Mouse (Mus musculus): ENCODE results near the gene Smco4. TPM values are rescaled to one million over a fixed set of nuclear protein-coding genes. Genes with fewer than 3 reads are reported as not detected.

The Smco4 gene
- polyA plus RNA-seq, 1 experiment: 15.2 TPM

DNA sequence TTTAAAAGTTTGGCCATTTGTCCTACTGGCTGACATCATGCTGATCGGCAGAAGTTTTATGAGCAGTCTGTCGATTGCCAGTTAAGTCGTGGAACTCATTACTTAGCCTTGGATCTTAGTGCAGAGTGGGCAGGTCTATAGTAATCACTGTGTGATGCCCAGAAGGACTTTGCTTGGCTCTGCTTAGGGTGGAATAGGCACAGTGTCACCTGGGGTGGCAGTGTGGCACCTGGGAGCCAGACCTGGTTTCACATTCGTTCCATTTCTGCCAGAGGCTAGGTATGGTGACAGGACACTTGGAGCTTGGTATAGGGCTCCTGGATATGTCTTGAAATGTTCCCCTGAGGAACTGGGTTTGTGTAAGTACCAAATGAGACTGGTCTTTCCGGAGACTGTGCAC, 6.8 kb downstream of the Smco4 start:
- TF ChIP-seq CTCF (IDR thresholded peaks at IDR 0.05; ENCODE audit: extremely low read depth, insufficient read length, insufficient replicate concordance, low read depth, low read length) (no peak), POLR2A (IDR thresholded peaks at IDR 0.05; ENCODE audit: low read depth, low read length) (no peak)
- H3K36me3 ChIP-seq (ENCODE audit: control insufficient read depth, insufficient read depth, low read length): no peaks in the 10 kb centered on the region
- 37% methylated on average over 5 of the region's 5 CpGs for WGBS
- H3K27me3 ChIP-seq (ENCODE audit: control insufficient read depth, insufficient read depth, low read length): no peaks in the 10 kb centered on the region
- peaks cover 20% of the 10 kb centered on the region for H3K4me1 ChIP-seq (ENCODE audit: control insufficient read depth, insufficient read depth, insufficient read length, low read length)
- H3K4me3 ChIP-seq (ENCODE audit: low read depth, low read length): no peak overlapping the region
- H3K27ac ChIP-seq (ENCODE audit: insufficient read depth, low read depth, low read length): no peak overlapping the region

DNA sequence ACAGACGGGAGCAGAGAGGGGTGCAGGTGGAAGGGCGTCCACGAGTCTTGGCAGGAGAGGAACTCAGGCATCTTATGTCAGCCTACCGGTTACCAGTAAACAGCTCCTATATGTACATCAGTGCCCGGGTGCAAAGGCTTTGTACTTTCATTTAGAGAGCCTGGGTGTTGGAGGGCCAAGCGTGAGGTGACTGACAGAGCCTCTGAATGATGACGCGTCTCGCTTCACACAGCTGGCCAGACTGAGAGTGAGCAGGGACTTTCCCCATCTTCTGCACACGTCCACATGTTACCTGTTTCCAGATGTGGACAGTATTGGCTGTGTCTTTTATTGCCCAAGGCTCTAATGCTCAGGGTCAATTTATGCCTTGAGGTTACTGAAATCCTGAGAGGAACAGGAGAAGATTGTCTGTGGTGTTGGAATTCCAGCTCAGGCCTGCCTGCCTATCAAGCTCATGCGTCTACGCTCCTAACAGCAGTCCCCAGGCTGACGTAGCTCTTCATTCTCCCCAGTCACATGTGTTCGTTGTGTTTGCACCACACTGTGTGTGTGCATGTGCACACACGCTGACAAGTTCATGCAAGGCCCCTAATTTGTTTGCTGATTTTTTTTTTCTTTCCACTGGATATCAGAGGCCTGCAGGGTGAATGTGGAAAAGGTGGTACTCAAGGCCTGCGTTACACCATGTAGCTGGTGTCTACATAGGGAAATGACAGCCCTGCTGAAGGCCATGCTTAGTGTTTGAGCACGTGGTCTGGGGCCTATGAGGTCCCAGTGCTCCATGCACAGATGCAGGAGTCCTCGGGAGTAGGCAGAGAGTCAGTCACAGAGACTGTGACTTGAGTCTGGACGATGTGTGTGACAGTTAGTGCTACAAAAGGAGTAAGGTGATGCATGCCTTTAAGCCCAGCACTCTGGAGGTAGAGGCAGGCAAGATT, 8.4 kb downstream of the Smco4 start:
- Histone ChIP-seq H3K36me3 (ENCODE audit: control insufficient read depth, insufficient read depth, low read length) (no peaks in the 10 kb centered on the region), H3K4me3 (ENCODE audit: low read depth, low read length) (no peak overlapping the region), H3K27ac (ENCODE audit: insufficient read depth, low read depth, low read length) (no peak overlapping the region), H3K27me3 (ENCODE audit: control insufficient read depth, insufficient read depth, low read length) (no peaks in the 10 kb centered on the region), H3K4me1 (ENCODE audit: control insufficient read depth, insufficient read depth, insufficient read length, low read length) (peaks cover 28% of the 10 kb centered on the region)
- TF ChIP-seq POLR2A (IDR thresholded peaks at IDR 0.05; ENCODE audit: low read depth, low read length): no peak
- TF ChIP-seq CTCF (IDR thresholded peaks at IDR 0.05; ENCODE audit: extremely low read depth, insufficient read length, insufficient replicate concordance, low read depth, low read length): no peak
- 76% methylated on average over 19 of the region's 19 CpGs for WGBS

DNA sequence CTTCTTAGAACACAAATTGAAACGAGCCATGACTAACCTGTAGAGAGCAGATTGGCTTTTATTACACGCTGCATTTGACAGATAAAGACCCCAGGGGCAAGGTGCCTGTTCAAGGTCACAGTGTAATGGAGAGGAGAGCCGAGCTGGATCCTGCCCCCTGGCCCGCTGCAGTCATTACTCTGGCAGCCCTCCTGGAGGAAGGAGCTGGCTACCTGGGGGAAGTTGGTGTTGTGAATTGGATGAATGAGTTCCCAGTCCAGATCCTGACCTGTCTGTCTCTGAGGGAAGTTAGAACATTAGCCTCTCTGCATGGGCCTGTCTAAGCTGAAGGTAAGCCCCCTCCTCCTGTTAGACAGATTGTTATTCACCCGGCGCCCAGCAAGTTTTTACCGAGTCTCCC, 9.2 kb downstream of the Smco4 start:
- TF ChIP-seq CTCF (IDR thresholded peaks at IDR 0.05; ENCODE audit: extremely low read depth, insufficient read length, insufficient replicate concordance, low read depth, low read length): no peak
- H3K27ac ChIP-seq (ENCODE audit: insufficient read depth, low read depth, low read length): no peak overlapping the region
- WGBS: 64% methylated on average over 7 of the region's 7 CpGs
- no peak overlapping the region for H3K4me3 ChIP-seq (ENCODE audit: low read depth, low read length)
- H3K27me3 ChIP-seq (ENCODE audit: control insufficient read depth, insufficient read depth, low read length): no peaks in the 10 kb centered on the region
- peaks cover 36% of the 10 kb centered on the region for H3K4me1 ChIP-seq (ENCODE audit: control insufficient read depth, insufficient read depth, insufficient read length, low read length)
- no peaks in the 10 kb centered on the region for H3K36me3 ChIP-seq (ENCODE audit: control insufficient read depth, insufficient read depth, low read length)

DNA sequence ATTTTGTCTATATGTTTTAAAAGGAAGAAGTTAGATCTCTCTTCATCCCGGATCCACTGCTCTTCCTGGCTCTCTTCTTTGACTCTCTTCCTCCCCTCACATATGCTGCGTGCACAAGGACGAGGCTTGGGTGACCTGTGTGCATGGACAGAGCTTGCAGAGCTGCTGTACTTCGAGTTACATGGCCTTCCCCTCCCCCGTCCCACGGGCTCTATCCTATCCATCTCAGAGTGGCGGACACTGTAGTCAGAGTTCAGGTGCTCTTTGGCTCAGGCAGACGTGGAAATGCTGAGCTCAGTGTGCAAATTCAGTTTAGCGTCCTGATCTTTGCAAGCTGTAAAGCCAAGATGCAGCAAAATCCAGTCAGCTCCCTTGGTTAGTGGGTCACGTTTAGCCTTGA, 10.1 kb downstream of the Smco4 start:
- Histone ChIP-seq H3K4me1 (ENCODE audit: control insufficient read depth, insufficient read depth, insufficient read length, low read length) (peaks cover 43% of the 10 kb centered on the region), H3K4me3 (ENCODE audit: low read depth, low read length) (no peak overlapping the region), H3K36me3 (ENCODE audit: control insufficient read depth, insufficient read depth, low read length) (no peaks in the 10 kb centered on the region), H3K27me3 (ENCODE audit: control insufficient read depth, insufficient read depth, low read length) (no peaks in the 10 kb centered on the region), H3K27ac (ENCODE audit: insufficient read depth, low read depth, low read length) (no peak overlapping the region)
- TF ChIP-seq POLR2A (IDR thresholded peaks at IDR 0.05; ENCODE audit: low read depth, low read length) (no peak), CTCF (IDR thresholded peaks at IDR 0.05; ENCODE audit: extremely low read depth, insufficient read length, insufficient replicate concordance, low read depth, low read length) (no peak)
- WGBS: 77% methylated on average over 10 of the region's 10 CpGs

DNA sequence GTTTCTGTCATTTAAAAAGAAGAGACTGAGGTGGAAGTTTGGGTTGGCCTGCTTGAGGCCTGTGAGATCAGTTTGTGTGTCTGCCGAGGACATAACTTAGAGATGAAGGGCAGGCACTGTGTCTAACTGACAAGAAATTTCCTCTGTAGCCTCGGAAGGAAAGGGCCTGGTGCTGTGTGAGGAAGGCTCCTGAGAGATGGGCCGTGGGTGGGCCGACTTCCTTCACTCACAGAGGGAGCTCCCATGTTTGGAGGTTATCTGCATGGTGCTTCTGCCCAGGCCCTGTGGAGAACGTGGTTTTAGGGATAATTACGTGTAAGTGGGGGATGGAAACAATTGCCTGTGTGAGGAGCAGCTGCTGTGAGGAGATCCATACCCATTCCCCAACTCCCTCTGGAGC, 10.6 kb downstream of the Smco4 start:
- TF ChIP-seq CTCF (IDR thresholded peaks at IDR 0.05; ENCODE audit: extremely low read depth, insufficient read length, insufficient replicate concordance, low read depth, low read length) (no peak), POLR2A (IDR thresholded peaks at IDR 0.05; ENCODE audit: low read depth, low read length) (no peak)
- WGBS: 56% methylated on average over 6 of the region's 6 CpGs
- no peak overlapping the region for H3K4me3 ChIP-seq (ENCODE audit: low read depth, low read length)

DNA sequence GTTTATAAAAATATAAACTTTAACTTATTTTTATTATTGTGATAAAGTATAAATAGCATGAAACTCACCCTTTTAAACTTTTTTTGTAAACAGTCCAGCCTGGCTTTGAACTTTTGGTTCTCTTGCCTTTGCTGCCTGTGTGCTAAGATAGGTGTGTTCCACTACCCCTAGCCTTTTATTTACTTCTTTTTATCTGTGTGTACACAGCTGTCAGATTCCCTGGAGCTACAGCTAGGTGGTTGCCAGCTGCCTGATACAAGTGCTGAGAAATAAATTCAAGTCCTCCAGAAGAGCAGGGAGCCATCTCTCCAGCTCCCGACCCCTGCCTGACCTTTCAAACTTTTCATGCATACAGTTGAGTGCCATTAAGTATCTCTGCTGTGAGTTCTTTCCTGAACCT, 12.1 kb downstream of the Smco4 start:
- peak overlapping the region; percentile 74 for H3K27ac ChIP-seq (ENCODE audit: insufficient read depth, low read depth, low read length)
- 13% methylated on average over 1 of the region's 1 CpGs for WGBS
- H3K36me3 ChIP-seq (ENCODE audit: control insufficient read depth, insufficient read depth, low read length): no peaks in the 10 kb centered on the region
- no peaks in the 10 kb centered on the region for H3K27me3 ChIP-seq (ENCODE audit: control insufficient read depth, insufficient read depth, low read length)
- H3K4me1 ChIP-seq (ENCODE audit: control insufficient read depth, insufficient read depth, insufficient read length, low read length): peaks cover 35% of the 10 kb centered on the region
- no peak overlapping the region for H3K4me3 ChIP-seq (ENCODE audit: low read depth, low read length)
- TF ChIP-seq POLR2A (IDR thresholded peaks at IDR 0.05; ENCODE audit: low read depth, low read length): no peak
- no peak for TF ChIP-seq CTCF (IDR thresholded peaks at IDR 0.05; ENCODE audit: extremely low read depth, insufficient read length, insufficient replicate concordance, low read depth, low read length)

More for the DNA sequence above, 10.6 kb downstream of the Smco4 start:
- Histone ChIP-seq H3K36me3 (ENCODE audit: control insufficient read depth, insufficient read depth, low read length) (no peaks in the 10 kb centered on the region), H3K27ac (ENCODE audit: insufficient read depth, low read depth, low read length) (no peak overlapping the region), H3K4me1 (ENCODE audit: control insufficient read depth, insufficient read depth, insufficient read length, low read length) (peaks cover 43% of the 10 kb centered on the region), H3K27me3 (ENCODE audit: control insufficient read depth, insufficient read depth, low read length) (no peaks in the 10 kb centered on the region)

DNA sequence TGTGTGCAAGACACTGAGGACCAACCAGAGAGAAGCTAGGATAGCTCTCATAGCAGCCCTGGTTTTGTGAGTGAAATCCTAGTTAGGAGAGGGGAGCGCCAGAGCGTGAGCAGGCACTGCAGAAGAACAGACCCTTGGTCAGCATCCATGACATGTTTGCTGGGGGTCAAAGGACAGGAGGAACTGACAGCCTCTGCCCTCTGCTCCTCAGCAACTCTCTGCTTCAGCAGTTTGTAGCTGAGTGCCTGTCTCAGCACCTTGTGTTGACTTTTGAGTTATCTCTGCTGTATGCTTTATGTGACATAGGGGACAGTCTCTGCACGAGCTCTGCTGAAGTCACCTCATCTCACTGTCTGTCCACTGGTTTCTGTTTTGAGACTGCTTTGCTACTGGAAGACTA, 13.6 kb downstream of the Smco4 start:
- WGBS: 42% methylated on average over 3 of the region's 3 CpGs
- H3K36me3 ChIP-seq (ENCODE audit: control insufficient read depth, insufficient read depth, low read length): no peaks in the 10 kb centered on the region
- H3K27me3 ChIP-seq (ENCODE audit: control insufficient read depth, insufficient read depth, low read length): no peaks in the 10 kb centered on the region
- no peak overlapping the region for H3K4me3 ChIP-seq (ENCODE audit: low read depth, low read length)
- H3K4me1 ChIP-seq (ENCODE audit: control insufficient read depth, insufficient read depth, insufficient read length, low read length): peaks cover 31% of the 10 kb centered on the region
- TF ChIP-seq CTCF (IDR thresholded peaks at IDR 0.05; ENCODE audit: extremely low read depth, insufficient read length, insufficient replicate concordance, low read depth, low read length) (no peak), POLR2A (IDR thresholded peaks at IDR 0.05; ENCODE audit: low read depth, low read length) (no peak)
- peak overlapping the region; percentile 62 for H3K27ac ChIP-seq (ENCODE audit: insufficient read depth, low read depth, low read length)

All from small intestine, adult 2 months (tissue).